Mouse (Mus musculus) stomach, embryonic 15.5 days (tissue): Measurements from ENCODE around the gene Tinagl1. TPM values are rescaled to one million over a fixed set of nuclear protein-coding genes. Genes with fewer than 3 reads are reported as not detected.

ENCODE experiments used
- ATAC-seq: fragments of 200-750 bp; cut with Nextera tagmentation; 2 replicates; pipeline ENCODE4 v1.8.0; 2017; ENCODE audit warnings: low read depth, moderate number of reproducible peaks, moderate TSS enrichment; ENCODE audit not compliant: insufficient read depth, low FRiP score
- H3K27ac ChIP-seq: fragments of 300-500 bp; sonication (generic); 2 replicates; pipeline ENCODE4 v1.5.1; 2015; ENCODE audit warnings: mild to moderate bottlenecking, inconsistent platforms
- H3K27me3 ChIP-seq: fragments of 300-500 bp; sonication (generic); replicated peaks from 2 replicates; pipeline ENCODE4 v1.6.1; 2015; ENCODE audit warnings: inconsistent platforms
- H3K36me3 ChIP-seq: fragments of 300-500 bp; sonication (generic); 2 replicates; pipeline ENCODE4 v1.6.1; 2015; ENCODE audit warnings: inconsistent platforms
- H3K4me1 ChIP-seq: fragments of 300-500 bp; sonication (generic); 2 replicates; pipeline ENCODE4 v1.6.1; 2015; ENCODE audit warnings: inconsistent platforms
- H3K4me2 ChIP-seq: fragments of 300-500 bp; sonication (generic); 2 replicates; pipeline ENCODE4 v1.6.1; 2015; ENCODE audit warnings: mild to moderate bottlenecking, inconsistent platforms
- H3K4me3 ChIP-seq: fragments of 300-500 bp; sonication (generic); replicated peaks from 2 replicates; pipeline ENCODE4 v1.5.1; 2015; ENCODE audit warnings: inconsistent platforms
- H3K9ac ChIP-seq: fragments of 300-500 bp; sonication (generic); 2 replicates; pipeline ENCODE4 v1.6.1; 2015; ENCODE audit warnings: inconsistent platforms
- H3K9me3 ChIP-seq: fragments of 300-500 bp; sonication (generic); 2 replicates; pipeline ENCODE4 v1.6.1; 2016; ENCODE audit warnings: inconsistent platforms
- WGBS: fragments of 180-500 bp; shearing (Covaris S2); methylation state at CpG from one replicate; pipeline ENCODE4 v1.1.7; 2015; 5-methylcytosine and 5-hydroxymethylcytosine counted together
- polyA plus RNA-seq: library from polyadenylated mRNA; unstranded; fragments of >200 nt; fragmentation: Nextera tagmentation; extraction: Ambion mirVana; gene quantifications from 2 replicates; pipeline ENCODE4 v1.2.1, GENCODE M21; 2015

Tinagl1 gene
- polyA plus RNA-seq, 1 experiment from 2014 or later, result 63.1 TPM

GRCm38 (mm10) chr4:130166592-130166991, 8.3 kb downstream of the Tinagl1 start:
- Histone ChIP-seq H3K36me3 (no peaks in the 10 kb centered on the region), H3K9ac (no peak overlapping the region), H3K4me1 (peaks cover 56% of the 10 kb centered on the region), H3K4me2 (no peak overlapping the region), H3K9me3 (no peaks in the 10 kb centered on the region), H3K4me3 (no peak overlapping the region), H3K27ac (no peak overlapping the region), H3K27me3 (no peaks in the 10 kb centered on the region)
- 71% methylated on average over 8 of the region's 8 CpGs for WGBS
- no peak for ATAC-seq

DNA sequence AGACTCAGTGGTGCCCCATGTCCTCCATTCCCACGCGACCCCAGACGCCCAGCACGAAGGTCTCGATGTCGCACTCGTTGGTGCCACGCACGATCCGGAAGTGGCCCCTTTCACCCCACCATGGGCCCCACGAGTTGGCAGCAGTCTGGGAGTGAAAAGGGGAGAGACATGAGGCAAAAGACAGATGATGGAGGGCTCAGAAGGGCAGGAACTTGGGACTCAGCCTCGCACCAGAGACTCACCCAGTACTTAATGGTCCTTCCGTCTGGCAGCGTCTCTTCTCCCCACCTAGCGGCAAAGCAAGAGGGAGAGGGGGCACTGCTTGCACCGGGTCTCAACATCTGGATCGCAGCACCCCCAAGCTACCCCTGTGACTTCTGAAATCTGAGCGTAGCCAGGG, 8.9 kb downstream of the Tinagl1 start:
- Histone ChIP-seq H3K27me3 (no peaks in the 10 kb centered on the region), H3K36me3 (no peaks in the 10 kb centered on the region), H3K4me2 (no peak overlapping the region), H3K9ac (no peak overlapping the region), H3K9me3 (no peaks in the 10 kb centered on the region), H3K4me3 (no peak overlapping the region), H3K4me1 (peaks cover 51% of the 10 kb centered on the region), H3K27ac (no peak overlapping the region)
- 82% methylated on average over 18 of the region's 18 CpGs for WGBS
- ATAC-seq, result no peak

GRCm38 (mm10) chr4:130164121-130164520, 10.8 kb downstream of the Tinagl1 start:
- WGBS, result 75% methylated on average over 6 of the region's 6 CpGs
- peaks cover 41% of the 10 kb centered on the region for H3K4me1 ChIP-seq
- H3K36me3 ChIP-seq, result no peaks in the 10 kb centered on the region
- H3K27me3 ChIP-seq, result no peaks in the 10 kb centered on the region
- H3K27ac ChIP-seq, result peak overlapping the region; percentile 33
- H3K9ac ChIP-seq, result no peak overlapping the region
- no peak overlapping the region for H3K4me2 ChIP-seq
- no peaks in the 10 kb centered on the region for H3K9me3 ChIP-seq
- ATAC-seq, result no peak
- H3K4me3 ChIP-seq, result no peak overlapping the region

DNA sequence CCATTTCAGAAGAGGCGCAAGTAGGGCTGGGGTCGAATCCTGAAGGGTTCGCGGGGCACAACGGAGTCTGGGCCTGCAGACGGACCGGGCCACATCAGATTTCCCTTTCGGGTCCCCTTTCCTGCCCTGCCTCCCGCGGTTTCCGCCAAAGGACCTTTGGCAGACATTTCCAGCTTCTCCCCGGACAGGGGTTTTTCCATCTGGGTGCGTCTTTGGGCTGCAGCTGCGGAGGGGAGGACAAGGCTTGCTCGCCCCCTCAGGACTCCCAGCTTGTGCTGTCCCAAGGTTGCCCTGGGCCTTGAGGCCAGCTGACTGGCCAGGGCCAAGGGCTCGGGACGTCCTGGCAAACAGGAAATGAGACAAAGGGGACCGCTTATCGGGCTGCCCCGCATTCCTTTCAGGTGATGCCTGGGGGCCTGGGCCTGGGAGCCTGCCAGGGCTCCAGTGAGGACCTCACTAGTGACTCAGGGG, 11.5 kb downstream of the Tinagl1 start:
- Histone ChIP-seq H3K9me3 (no peaks in the 10 kb centered on the region), H3K4me2 (peak overlapping the region; percentile 50), H3K4me1 (peaks cover 34% of the 10 kb centered on the region), H3K27ac (peak overlapping the region; percentile 33), H3K36me3 (no peaks in the 10 kb centered on the region), H3K9ac (peak overlapping the region; percentile 16; the same call in 1 of the 2 replicates), H3K27me3 (no peaks in the 10 kb centered on the region), H3K4me3 (peak overlapping the region; percentile 9; the same call in 1 of the 2 replicates)
- WGBS, result 7% methylated on average over 20 of the region's 20 CpGs
- ATAC-seq, result peak; percentile 18; the same call in 1 of the 2 replicates

DNA sequence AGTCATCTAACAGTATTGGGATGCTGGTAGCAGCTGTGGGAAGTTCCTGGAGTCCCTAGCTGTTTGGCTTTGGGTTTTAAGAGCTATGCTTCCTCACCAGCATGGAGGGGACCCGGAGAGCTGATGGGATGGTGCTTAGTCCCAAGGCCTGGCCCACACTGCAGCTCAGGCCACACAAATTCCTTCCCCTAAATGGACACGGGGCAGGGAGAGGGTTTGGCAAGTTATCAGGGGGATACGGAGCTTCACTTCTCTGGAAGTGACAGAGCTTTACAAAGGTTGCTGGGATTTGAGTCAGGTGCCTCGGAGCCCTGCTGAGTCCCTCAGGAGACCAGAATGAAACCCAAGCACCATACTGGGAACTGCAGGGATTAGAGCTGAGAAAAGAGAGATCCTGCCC, 13.6 kb downstream of the Tinagl1 start:
- 36% methylated on average over 4 of the region's 4 CpGs for WGBS
- Histone ChIP-seq H3K4me3 (no peak overlapping the region), H3K36me3 (no peaks in the 10 kb centered on the region), H3K9ac (no peak overlapping the region), H3K4me2 (no peak overlapping the region), H3K27ac (no peak overlapping the region), H3K4me1 (peaks cover 19% of the 10 kb centered on the region), H3K27me3 (no peaks in the 10 kb centered on the region), H3K9me3 (no peaks in the 10 kb centered on the region)
- no peak for ATAC-seq

DNA sequence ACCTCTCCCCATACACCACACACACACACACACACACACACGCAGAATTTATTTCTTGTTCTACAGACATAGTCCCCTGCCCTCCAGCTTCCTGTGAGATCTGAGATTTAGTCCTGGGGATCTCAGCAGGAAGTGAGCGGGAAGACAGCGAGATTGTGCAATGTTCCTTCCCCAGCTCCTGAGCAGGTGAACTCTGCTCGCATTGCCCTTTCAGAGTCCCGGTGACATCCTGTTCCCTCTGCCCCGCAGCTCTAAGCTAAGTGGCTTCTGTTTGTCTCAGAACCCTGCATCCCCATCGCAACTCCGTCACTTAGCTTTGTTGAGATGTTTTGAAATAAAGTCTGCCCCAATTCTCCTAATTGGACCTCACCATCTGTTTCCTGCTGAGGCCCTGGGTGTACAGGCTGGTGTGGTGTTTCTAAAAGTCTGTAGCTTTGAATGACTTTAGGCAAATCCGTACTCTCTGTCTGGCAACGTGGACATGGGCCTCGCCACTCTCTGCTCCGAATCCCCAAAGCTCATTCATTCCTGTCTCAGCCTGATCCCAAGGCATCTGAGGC, 18.0 kb downstream of the Tinagl1 start:
- Histone ChIP-seq H3K4me1 (0 out of 2 replicates have a peak, but pooled peaks cover under 1% of the 10 kb centered on the region), H3K36me3 (no peaks in the 10 kb centered on the region), H3K9me3 (no peaks in the 10 kb centered on the region), H3K4me3 (no peak overlapping the region), H3K4me2 (no peak overlapping the region), H3K27ac (no peak overlapping the region), H3K9ac (no peak overlapping the region), H3K27me3 (peaks cover 2% of the 10 kb centered on the region; the same call in 1 of the 2 replicates)
- WGBS, result 65% methylated on average over 12 of the region's 12 CpGs
- ATAC-seq, result no peak

DNA sequence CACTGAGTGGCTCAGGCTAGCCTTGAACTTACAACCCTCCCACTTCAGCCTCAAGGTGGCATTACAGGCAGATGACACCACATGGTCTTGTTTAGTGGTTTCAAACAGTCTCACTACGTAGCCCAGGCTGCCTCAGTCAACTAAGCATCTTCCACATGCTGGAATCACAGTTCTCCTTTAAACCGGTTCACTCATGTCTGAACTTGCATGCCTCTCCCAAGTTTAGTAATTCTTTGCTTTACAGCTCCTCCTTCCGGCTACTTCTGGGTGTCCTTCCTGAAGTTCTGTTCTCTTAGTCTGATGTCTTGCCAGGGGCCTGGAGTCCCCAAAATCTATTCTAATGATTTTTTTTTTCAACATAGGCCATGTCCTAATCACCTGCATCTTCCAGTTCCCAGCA, 20.7 kb downstream of the Tinagl1 start:
- no peaks in the 10 kb centered on the region for H3K9me3 ChIP-seq
- H3K27me3 ChIP-seq, result peaks cover 5% of the 10 kb centered on the region; the same call in 1 of the 2 replicates
- ATAC-seq, result no peak
- 67% methylated on average over 3 of the region's 3 CpGs for WGBS
- H3K4me3 ChIP-seq, result no peak overlapping the region
- H3K36me3 ChIP-seq, result no peaks in the 10 kb centered on the region
- H3K9ac ChIP-seq, result no peak overlapping the region
- no peaks in the 10 kb centered on the region for H3K4me1 ChIP-seq
- no peak overlapping the region for H3K27ac ChIP-seq
- H3K4me2 ChIP-seq, result no peak overlapping the region

DNA sequence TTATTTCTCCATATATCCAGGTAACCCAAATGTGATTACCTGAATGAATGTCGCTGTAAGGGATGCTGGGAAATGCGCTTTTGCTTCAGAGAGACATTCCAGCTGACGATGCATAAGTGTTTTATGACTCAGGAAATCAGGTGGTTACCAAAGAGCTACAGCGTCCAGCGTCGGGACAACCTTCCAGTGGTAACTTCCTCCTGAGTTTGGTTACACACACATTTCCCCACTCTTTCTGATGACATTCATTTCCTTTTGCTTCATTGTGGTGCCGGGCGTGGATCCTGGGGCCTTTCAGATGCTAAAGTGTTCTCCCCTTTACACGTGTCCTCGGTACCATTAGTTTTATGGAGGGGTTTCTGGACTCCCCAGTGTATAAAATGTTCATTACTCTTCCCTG, 26.5 kb downstream of the Tinagl1 start:
- no peaks in the 10 kb centered on the region for H3K9me3 ChIP-seq
- H3K4me3 ChIP-seq, result no peak overlapping the region
- no peaks in the 10 kb centered on the region for H3K36me3 ChIP-seq
- WGBS, result 66% methylated on average over 10 of the region's 10 CpGs
- no peak overlapping the region for H3K9ac ChIP-seq
- H3K27ac ChIP-seq, result no peak overlapping the region
- peaks cover 5% of the 10 kb centered on the region; the same call in 1 of the 2 replicates for H3K27me3 ChIP-seq
- no peak overlapping the region for H3K4me2 ChIP-seq
- H3K4me1 ChIP-seq, result no peaks in the 10 kb centered on the region
- ATAC-seq, result no peak

DNA sequence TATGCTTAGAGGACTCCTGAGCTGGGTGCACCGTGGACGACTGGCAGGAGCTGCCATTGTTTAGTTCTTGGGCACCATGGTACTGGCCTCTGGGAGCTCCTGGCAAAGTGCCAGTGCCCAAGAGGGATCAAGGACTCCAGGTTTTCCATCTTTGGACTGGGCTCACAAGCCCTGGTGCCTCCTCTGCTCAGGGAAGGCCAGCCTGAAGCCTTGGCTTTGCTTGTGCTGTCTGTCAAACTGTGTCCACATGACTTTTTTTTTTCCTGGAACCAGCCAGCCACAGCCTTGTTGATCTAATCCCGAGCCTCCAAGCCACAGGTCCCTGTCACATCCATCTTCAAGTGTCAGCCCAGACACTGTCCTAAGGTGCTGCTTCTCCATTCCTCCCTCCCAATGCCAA, 33.1 kb downstream of the Tinagl1 start:
- no peak overlapping the region for H3K9ac ChIP-seq
- no peaks in the 10 kb centered on the region for H3K9me3 ChIP-seq
- peaks cover 25% of the 10 kb centered on the region for H3K27me3 ChIP-seq
- no peaks in the 10 kb centered on the region for H3K36me3 ChIP-seq
- peaks cover 9% of the 10 kb centered on the region for H3K4me1 ChIP-seq
- H3K4me3 ChIP-seq, result no peak overlapping the region
- H3K4me2 ChIP-seq, result no peak overlapping the region
- no peak; the same call in 1 of the 2 replicates for ATAC-seq
- H3K27ac ChIP-seq, result no peak overlapping the region
- 54% methylated on average over 3 of the region's 3 CpGs for WGBS

GRCm38 (mm10) chr4:130140992-130141402, 33.9 kb downstream of the Tinagl1 start:
- ATAC-seq, result no peak
- H3K36me3 ChIP-seq, result no peaks in the 10 kb centered on the region
- no peak overlapping the region for H3K4me3 ChIP-seq
- H3K9ac ChIP-seq, result no peak overlapping the region
- no peak overlapping the region for H3K27ac ChIP-seq
- peaks cover 28% of the 10 kb centered on the region for H3K27me3 ChIP-seq
- no peaks in the 10 kb centered on the region for H3K9me3 ChIP-seq
- H3K4me1 ChIP-seq, result peaks cover 9% of the 10 kb centered on the region
- WGBS, result 54% methylated on average over 9 of the region's 9 CpGs
- H3K4me2 ChIP-seq, result no peak overlapping the region

- peaks cover 28% of the 10 kb centered on the region for H3K27me3 ChIP-seq
- H3K36me3 ChIP-seq, result no peaks in the 10 kb centered on the region
- H3K4me1 ChIP-seq, result peaks cover 9% of the 10 kb centered on the region
- ATAC-seq, result no peak
- H3K9me3 ChIP-seq, result no peaks in the 10 kb centered on the region
- 4% methylated on average over 14 of the region's 15 CpGs for WGBS
- H3K4me3 ChIP-seq, result peak within 1 kb of the TSS; percentile 32
- peak within 1 kb of the TSS; percentile 79 for H3K4me2 ChIP-seq
- H3K27ac ChIP-seq, result no peak within 1 kb of the TSS
- no peak within 1 kb of the TSS; the same call in 1 of the 2 replicates for H3K9ac ChIP-seq
Observed at GRCm38 (mm10) chr4:130139214-130139492, 35.8 kb downstream of the Tinagl1 start, which contains the start of gene Hcrtr1. Gene Hcrtr1, minus strand, starts transcription at chr4:130139359.

- ATAC-seq, result peak; percentile 29; the same call in 1 of the 2 replicates
- peaks cover 9% of the 10 kb centered on the region for H3K4me1 ChIP-seq
- peak overlapping the region; percentile 79 for H3K4me2 ChIP-seq
- no peaks in the 10 kb centered on the region for H3K36me3 ChIP-seq
- H3K27ac ChIP-seq, result no peak overlapping the region
- H3K4me3 ChIP-seq, result peak overlapping the region; percentile 32
- no peaks in the 10 kb centered on the region for H3K9me3 ChIP-seq
- H3K27me3 ChIP-seq, result peaks cover 28% of the 10 kb centered on the region
- H3K9ac ChIP-seq, result no peak overlapping the region; the same call in 1 of the 2 replicates
- 1% methylated on average over 56 of the region's 57 CpGs for WGBS
Observed at GRCm38 (mm10) chr4:130138441-130139213, 36.3 kb downstream of the Tinagl1 start.
